Mouse (Mus musculus) embryo, embryonic 11 days (tissue): ENCODE data around the gene Dusp2.

Source experiments
- DNase-seq: peaks from one replicate; pipeline ENCODE4 v3.0.0-alpha.2; 2015

Gene Dusp2

DNA sequence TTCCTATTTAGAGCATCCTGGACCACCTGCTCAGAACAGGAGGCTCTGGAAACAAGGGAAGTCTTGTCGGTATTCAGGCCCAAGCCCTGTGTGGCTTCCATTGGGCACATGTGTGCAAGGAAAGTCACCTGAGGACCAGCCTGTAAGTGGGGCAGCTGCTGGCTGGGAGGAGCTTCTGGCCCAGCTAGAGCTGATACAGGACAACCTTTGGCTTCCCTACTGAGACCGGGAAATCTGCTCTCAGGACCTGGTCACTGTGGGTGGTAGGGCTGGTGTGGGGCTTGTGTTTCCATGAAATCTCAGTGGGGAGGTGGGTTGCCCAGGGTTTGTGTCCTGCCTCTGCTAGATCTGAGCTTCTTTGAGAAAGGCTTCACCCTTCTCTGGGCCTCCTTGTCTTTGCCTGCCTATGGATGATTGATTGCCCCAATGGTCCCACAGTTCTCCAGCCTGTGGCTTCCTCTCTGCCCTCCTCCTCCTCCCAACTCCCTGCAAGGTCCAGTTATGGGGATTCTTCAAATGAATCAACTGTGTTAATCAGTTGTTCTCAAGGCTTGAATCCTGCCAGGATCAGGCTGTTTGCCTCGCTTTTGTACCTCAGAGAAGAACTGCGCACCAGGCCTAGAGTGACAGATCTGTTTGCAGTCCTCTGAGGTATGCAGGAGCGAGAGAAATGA is 33.9 kb downstream of the Dusp2 start:
- DNase-seq = no peak

DNA sequence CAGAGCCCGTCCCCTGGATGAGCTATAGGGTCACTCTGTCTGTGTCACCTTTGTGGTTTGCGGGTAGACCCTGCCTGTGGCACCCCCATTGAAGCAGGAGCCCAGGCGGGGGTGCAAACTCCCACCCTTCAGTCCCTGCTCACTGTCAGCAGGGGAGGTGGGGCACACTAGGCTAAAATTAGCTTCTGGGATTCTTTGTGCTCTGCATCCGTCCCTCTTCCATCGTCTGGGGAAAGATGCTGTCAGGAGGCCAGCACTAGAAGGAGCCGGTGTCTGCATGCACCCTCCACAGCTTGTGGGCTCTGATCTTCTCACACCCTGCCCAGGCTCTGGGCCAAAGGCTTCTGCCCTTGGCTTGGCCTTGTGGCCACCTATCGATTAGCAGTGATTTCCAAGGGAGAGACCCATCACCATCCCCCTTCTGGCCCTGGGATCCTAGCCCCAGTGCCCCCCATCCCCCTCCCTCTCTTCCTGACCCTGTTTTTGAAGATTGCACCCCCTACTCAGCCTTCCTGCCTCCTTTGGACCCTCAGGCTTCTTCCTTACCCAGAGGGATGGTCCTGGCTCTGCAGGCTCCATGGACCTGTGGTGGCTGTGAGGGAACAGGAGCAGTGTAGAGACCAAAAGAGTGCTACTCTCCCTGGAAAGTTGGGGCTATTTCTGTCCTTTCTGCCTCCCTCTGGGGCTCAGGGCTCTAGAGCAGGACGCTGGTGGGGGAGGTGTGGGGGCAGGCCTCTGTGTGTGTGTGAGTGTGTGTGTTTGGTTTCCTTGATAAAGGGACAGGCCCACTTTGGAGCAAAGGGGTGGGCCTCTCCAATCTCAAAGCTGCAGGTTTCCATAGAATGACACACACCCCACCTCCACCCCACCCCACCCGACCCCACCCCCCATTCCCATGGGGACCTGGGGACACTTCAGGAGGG is 34.9 kb downstream of the Dusp2 start:
- DNase-seq = no peak

DNA sequence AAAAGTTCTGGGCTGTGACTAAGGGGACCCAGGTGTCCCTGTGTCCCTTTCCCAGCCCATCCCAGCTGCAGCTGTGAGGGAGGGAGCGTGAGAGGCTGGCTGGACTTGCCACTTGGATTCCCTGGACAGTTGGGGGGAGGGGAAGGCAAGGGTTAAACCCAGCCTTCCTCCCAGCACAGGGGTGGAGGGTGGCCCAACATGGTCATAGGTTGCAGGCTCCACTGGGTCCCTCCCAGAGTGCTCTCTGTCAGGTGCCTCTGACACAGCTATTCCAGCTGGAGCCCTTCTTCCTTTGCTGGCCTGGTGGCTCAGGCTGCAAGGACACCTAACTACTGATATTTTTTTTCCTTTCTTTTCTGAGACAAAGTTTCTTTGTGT is 35.5 kb downstream of the Dusp2 start:
- DNase-seq = no peak

DNA sequence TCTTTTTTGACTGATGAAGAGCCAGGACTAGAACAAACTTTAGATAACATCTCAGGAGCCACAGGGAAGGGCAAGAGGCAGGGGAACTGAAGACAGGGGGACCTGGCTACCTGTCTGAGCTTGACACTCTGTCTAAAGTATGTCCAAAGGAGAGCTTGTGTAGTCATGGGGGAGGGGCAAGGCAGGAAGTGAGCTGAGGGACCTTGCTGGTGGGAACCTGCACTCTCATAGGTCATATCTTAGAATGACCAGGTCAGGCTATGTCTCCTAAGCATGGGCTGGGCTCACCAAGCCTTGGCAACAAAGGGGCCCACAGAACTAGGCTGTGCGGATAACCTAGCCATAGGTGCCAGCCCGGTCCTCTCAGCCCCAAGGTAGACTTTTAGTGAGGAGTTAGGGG is 36.1 kb downstream of the Dusp2 start:
- DNase-seq = no peak

DNA sequence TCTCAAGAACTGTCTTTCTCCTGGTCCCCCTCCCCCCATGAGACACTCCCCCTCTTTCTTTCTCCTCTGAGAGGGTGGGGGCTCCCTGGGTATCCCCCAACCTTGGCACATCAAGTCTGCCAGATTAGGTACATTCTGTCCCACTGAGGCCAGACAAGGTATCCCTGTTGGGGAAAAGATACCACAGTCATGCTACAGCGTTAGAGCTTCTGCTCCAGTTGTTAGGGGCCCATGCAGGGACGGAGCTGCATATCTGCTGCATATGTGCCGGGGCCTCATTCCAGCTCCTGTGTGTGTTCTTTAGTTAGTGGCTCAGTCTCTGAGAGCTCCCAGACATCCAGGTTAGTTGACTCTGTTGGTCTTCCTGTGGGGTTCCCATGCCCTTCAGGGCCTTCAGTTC is 38.2 kb downstream of the Dusp2 start:
- no peak for DNase-seq

DNA sequence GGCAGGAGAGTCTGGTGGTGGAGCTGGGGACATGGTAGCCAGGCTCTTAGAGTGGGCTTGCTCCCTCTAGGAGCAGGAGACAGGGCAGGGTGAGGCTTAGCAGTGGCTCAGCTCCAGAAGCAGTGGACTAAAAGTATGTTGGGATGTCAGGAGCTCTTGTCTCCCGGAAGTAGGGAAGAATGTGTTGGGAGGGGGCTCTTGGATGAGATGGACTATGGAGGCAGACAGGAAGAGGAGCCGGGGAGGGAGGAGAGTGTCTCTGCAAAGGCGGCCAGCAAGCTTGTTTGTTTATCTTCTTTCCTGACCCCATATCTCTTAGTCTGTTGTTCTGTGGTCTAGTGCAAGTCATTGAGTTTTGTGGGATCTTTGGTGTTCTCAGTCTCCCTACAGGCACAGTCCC is 39.1 kb downstream of the Dusp2 start:
- no peak for DNase-seq

DNA sequence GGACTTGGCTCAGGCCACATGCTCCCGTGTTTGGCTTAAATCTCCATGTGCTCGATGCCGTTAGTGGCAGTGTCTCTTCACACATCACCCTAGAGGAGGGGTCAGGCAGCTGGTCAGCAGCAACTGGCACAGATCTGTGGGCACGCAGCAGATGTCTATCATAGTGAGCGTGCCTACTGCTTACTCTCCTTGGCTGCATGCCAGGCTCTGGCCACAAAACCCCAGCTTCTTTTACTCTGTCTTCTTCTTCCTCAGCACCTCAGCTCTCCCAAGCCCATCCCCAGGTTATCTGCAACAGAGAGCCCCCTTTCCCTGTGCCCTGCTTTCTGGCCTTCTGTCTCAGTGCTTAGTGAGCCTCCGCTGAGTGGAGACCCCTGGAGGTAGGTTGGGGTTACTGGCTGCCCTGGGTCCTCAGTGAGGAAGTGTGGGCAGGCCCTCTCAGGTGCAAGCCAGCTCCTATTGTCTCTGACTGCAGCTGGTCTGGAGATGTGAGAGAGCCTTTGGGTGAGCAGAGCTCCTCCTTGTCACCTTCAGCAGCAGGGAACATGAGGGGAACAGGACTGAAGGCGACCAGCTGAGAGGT is 39.9 kb downstream of the Dusp2 start:
- peak; percentile 35 for DNase-seq

DNA sequence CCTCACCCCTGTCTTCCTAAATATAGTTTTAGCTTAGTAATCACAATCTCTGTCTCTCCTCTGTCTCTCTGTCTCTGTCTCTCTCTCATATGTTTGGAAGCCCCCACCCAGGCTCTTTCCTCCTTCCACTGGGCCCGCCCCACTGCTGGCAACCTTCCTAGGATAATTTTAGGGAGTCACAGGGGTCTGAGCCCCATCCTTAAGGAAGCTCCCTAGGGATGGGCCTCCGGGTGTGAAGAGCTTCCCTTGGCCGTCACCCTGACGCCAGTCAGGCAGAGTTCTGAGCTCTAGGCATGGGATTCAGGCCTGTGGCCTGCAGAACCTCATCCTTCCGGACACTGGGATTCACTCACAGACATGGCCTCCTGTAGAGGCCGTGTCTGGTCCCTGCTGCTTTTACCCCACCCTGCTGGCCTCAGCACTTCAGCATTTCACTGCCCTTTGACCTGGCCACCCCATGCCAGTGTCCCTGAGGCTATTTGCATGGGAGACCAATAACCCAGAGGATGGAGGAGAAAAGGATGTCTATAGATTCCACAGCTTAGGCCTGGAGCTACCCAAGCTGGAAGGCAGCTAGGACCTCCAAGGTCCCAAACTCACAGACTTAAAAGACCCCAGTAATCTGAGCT is 40.6 kb downstream of the Dusp2 start:
- no peak for DNase-seq

DNA sequence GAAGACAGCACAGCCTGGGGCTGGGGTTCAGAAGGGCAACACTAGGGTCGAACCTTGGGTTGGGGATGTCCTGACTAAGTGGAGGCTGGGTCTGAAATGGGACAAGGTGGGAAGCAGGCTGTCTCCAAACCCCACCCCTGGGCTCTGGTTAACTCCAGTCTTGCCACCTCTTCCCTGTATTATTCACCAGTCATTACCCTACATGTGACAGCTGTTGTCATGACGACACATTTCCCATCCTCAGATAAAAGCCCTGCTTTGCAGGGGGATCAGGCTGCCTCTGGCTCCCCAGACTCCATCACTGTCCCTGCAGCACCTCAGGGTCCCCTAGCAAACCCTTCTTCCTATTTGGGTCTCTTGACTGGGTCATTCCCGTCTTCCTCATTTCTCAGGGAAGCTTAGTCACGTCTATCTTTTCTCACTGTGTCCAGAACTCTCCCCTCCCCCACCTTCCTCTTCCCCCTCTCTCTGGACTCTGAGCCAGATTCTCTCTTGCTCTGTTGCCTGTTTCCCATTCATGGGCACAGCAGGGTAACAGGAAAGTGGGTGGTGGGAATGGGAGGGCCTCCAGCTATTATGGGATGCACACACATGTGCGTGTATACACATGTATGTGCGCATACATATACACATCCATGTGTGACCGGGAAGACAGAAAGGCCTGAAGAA is 42.1 kb downstream of the Dusp2 start:
- no peak for DNase-seq

DNA sequence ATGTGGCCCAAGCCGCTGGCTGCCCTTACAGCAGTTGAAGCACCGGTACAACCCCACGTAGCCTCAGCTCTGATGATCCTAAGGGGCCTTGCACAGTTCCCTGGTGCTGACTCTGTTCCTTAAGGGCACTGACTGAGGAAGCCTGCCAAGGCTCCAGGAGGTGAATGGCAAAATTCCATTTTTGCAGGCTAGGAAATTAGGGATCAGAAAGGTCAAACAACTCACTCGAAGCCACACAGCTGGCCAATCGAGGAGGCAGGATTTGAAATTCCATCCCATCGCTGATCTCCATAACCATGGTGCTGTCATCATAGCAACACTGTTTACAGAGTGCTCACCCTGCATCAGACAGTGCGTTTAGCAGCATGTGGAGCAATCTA is 42.6 kb downstream of the Dusp2 start:
- DNase-seq = no peak

DNA sequence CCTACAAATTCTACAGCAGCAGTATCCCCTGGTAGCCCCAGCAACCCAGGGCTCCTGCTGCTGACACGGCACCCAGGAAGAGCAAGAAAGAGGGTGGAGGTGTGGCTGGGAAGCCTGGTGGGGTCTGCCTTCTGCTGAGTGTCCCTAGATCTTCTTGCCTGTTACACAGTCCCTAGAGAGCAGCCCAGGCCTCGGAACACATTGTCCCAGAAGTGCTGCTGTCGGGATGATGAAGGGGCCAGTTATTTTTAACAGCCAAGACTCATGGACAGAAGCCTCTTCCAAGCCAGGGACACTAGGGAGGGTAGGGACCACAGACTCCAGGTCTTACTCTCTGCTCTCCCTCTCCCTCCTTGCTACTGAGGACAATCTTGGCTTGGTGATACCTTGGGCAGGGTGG is 43.3 kb downstream of the Dusp2 start:
- DNase-seq = no peak

DNA sequence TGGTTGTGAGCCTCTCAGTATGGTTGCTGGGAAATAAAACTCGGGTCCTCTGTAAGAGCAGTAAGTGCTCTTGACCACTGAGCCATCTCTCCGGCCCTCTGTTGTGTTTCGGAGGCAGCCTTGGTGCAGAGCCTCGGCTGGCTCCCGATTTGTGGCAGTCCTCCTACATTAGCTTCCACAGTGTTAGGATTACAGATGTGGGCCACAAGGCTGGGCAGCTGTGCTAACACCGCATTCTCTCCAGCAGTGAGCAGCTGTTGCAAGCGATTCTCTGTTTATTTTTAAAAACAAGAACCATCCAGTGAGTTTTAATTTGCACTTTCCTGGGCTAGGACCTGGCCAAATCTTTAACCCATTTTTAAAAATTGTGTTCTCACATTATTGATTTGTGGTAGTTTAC is 47.9 kb downstream of the Dusp2 start:
- no peak for DNase-seq

DNA sequence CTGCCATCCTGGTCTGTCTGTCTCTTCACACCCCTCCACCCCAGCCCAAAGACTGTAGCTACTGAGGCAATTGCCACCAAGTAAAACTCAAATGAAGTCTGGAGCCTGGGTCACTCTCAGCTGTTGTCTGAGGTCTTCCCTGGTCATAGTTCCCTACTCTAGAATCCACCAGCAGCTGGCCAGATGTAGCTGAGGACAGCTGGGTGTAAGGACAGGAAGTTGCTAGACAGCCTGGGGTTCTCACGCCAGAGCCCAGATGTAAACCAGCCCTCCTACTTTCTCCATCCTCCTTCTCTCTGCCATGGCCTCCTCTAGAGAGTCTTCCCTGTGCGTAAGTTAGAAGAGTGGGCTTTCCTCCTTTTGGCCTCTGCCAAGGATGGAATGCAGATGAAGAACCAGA is 51.6 kb downstream of the Dusp2 start:
- no peak for DNase-seq
